Mouse (Mus musculus) kidney, adult 18-20 months (tissue): Measurements from ENCODE around the gene Fam219a.
A peak's percentile ranks its signal among the peaks of the same experiment; 100 is the strongest.

Experiments
- DNase-seq: peaks from one replicate; pipeline ENCODE4 v3.0.0; 2021

The Fam219a gene

DNA sequence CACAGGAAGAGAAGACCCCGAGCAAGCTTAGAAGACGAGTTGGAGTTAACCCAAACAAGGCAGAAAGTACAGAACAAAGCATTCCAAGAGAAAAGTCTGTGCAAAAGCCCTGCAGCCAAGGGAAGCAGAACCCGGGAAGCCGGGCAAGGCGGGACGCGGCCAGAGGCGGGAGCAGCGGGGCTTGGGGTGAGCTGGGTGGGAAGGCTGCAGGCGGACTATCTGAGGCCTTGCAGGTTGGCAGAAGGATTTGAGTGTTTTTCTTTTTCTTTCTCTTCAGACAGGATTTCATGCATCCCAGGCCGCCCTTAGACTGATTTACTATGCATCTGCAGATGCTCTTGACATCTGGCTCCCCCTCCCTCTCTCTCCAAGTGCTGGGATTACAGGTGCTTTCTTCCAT, 16.2 kb downstream of the Fam219a start:
- no peak for DNase-seq

DNA sequence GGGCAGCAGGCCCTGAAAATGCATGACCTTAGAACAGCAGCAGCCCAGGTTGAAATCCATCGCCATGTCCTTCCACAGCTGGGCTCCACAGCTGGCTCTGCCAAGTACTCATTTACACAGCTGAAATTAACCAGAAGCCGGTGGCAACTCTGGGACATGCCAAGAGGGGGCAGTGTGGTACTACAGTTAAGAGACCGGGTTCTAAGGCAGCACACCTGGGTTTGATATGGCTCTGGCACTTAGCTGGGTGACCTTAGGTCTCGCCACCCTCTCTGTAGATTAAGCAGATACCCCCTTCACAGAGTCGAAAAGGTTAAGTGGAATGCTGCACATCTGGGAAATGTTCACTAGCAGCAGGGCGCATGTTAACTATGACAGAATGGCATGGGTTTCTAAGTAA, 16.8 kb downstream of the Fam219a start:
- DNase-seq = peak; percentile 92

DNA sequence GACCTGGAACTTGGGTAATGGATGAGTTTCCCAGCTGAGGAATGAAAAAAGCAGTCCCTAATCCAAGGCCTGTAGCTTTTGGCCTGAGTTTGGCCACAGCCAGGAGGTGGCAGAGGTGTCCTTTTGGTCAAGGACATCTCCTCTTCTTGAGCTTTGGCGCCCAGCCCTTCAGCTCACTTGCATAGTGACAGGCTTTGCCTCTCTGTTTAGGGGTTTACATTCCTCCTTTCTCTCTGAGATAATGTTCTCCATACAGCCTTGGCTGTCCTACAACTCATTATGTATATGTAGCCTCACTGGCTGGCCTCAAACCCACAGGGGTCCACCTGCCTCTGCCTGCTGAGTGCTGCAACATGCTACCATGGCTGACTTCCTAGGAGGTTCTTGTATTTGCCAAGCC, 22.3 kb downstream of the Fam219a start:
- DNase-seq = no peak

DNA sequence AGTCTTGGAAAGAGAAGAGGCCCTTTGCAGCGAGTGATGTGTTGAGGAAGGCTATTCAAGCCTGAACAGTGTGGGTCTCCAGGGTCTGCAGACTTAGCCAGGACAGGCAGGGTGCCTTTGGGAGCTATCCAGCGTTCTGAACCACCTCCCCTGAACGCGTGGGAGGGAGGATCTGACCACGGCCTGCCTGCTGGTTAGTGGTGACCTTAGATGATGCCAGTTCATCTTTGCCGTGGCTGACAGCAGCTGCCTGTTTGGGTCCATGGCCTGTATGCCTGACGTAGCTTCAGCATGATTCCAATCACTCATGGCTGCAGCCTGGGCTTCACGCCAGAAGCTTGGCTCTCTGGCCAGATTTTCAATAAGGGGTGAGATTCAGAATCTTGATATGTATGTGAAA, 23.4 kb downstream of the Fam219a start:
- DNase-seq = peak; percentile 36

DNA sequence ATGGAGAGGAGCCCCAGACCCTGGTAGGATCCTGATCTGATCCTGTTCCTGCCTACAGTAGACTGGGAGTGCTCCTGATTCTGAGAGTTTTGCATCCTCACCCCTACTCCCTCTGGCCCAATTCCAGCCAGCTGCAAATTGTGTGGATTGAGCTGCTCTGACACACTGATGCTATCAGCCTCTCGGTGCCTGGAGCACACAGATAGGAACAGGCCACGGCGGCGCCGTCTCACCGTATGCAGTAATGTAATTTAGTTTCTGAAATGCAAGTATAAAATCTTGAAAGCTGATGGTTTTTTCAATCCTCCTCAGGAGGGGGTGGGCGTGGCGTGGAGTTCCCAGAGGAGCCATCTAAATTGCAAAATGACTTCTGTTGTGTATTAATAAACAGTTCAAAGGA, 27.2 kb downstream of the Fam219a start:
- DNase-seq = no peak

DNA sequence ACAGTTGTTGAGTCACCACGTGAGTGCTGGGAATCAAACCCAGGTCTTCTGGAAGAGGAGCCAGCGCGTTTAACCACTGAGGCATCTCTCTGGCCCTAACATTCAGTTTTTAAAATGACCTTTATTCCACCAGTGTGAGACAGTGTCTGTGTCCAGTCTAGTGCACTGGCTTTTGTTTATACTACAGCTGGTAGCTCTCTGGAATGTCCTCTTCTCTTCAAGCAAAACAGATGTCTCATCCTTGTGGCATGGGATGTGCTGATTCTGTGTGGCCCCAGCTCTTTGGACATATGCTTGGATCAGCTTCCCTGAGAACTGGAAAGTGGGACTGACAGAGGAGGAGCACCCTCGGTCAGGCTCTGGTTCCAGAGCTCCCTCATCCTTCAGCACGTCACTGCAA, 34.5 kb downstream of the Fam219a start:
- DNase-seq = no peak

DNA sequence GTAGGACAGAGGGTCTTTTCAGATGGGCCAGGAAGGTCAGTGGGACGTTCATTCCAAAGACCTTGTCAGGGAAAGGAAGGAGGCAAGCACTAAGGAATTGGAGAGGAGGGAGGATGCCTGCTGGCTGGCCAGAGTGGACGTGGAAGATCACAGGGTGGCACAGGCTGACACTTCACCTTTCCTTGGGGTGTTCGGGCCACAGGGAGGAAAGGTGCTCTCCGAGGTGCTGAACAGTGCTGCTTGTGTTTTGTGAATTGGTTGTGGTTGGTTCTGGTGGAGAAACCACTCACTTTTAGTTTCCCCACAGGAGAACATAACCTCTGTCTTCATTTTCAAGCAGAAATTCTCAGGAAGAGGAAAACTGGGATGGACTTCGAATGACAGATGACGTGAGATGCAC, 36.9 kb downstream of the Fam219a start:
- no peak for DNase-seq

DNA sequence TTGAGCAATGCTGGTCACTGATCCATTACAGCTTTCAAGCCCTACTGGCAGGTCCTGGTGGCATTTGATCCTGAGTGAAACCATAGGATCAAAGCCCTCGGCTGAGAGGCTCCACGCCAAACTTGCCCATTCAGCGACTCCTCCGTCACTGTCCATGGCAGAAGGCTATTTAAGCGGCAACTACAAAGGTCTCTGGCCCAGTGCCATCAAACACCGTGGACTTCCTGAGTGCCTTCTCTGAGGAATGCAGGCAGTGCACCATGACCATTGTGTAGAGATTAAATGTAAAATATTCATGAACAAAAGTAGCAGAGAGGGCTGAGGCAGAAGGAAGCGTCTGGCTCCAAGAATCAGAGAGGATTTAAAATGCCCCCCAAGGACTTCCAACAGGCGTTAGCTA, 41.3 kb downstream of the Fam219a start:
- DNase-seq = peak; percentile 83

DNA sequence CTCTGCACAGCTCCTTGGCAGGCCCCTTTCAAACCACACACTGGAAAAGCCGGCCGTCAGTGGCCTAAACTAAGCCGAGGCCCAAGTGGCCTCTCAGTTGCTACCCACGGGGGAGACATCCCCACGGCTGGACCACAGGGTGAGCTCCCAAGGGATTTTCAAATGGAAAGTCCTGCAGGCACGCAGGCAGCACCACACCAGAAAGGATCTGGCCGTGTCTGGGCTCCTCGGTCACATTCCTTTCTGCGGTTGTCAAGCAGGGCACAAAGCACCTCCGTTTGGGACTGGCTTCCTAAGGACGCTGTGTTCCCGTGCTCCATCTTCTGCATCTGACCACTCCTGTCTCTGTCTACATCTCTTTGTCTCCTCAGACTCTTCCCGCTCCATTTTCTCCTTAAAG, 42.3 kb downstream of the Fam219a start:
- no peak for DNase-seq

DNA sequence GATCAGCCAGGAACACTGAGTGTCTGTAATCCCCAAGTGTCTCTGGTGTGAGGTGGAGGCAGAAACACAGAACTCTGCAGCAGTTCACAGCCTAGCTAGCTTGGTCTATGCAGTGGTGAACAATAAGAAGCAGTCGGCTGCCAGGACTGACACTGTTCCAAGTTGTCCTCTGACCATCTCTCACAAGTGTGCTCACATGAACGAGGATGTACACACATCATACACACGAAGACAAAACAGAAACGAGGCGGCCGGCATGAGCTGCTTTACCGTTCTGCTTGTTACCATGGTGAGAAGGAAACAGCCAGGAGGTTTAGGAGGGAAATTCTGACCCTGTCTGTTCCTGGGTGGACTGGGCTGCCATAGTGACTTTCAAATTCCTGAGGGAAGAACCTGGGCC, 42.8 kb downstream of the Fam219a start:
- DNase-seq = no peak

DNA sequence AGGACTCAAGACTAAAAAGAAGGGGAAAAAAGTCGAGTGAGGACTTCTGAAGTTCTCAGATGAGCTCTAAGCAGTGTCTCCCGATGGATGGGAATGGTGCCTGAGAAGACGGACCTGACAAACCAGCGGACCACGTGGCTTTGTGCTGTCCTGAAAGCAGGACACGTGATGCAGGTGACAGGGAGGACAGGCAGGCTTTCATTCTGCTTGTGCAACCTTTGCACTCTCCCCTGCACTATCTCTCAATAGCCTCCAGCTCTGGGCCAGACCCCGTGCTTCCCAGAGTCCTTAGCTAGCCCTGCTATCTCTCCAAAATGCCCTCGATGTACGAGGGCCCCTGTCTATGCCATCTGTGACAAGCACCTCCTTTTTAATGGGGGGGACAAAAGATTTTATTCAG, 44.5 kb downstream of the Fam219a start:
- DNase-seq = no peak

DNA sequence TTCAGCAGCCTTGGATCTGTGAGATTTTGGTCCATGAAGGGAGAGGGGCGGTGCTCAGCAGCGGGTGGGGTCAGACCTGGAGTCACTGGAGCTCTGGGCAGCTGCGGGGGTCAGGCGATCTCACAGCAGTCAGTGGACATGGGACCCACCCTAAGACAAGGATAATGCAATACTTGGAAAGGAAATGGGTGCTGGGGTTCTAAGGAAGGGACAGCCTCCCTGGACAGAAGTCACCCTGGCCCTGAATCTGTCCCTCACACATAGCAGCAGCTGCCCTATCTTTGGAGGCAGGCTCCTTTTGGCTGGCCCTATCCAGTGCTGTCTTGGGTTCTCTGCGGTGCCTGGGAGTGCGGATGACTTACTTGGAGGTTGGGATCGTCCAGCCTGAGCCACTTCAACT, 45.5 kb downstream of the Fam219a start:
- DNase-seq = no peak

DNA sequence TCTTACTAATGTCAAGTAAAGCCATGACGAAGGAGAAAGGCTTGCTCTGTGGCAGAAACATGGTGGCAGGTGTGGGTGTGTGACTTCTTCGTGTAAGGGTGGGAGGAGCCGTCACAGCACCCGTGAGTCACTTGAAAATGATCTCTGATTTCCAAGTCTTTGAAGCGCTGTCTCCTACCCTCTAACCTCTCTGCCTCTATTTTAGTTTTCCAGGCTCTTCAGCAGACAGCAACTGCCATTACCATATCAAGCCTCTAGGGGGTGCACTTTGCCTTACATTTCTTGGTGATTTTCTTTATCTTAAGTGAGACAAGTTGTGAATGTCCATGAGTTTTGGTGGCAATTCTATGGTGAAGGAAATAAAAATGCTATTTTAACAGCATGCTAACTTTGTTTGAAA, 46.5 kb downstream of the Fam219a start:
- DNase-seq = peak; percentile 55

DNA sequence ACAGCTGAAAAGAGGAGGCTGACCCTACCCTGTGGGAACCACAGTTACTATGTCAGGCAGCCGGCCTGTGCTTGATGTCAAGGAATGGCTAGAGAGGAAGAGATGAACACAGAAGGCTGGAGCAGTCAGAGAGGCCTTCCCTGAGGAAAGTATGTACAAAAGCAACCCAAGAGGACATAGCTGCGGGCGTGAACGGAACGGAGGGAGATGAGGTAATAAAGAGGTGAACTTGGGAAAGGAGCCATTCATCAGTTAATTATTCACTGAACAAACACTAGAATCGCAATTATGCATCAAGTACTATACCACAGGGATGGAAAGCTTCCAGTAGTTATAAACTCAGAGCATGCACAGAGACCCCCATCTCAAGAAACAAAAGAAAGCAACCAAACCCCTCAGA, 47.2 kb downstream of the Fam219a start:
- DNase-seq = no peak

DNA sequence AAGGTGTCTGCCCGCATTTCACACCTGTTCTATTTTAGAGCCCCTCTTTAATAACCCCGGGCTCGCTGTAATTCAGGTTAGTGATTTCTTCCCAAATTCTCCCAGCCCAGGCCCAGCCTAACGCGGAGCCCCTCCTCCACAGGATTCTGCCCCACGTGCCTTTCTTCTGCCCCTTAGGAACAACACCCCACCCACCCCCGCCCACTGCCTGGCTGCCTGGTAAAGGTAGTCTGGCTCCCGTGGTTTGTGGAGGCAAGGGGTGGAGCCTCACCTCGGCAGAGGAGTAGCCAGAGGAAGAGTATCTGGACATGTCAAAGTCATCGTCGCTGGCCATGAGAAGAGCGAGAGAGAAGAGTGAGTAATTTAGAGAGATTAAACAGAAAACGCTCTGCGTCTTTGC, 48.7 kb downstream of the Fam219a start:
- DNase-seq = no peak

DNA sequence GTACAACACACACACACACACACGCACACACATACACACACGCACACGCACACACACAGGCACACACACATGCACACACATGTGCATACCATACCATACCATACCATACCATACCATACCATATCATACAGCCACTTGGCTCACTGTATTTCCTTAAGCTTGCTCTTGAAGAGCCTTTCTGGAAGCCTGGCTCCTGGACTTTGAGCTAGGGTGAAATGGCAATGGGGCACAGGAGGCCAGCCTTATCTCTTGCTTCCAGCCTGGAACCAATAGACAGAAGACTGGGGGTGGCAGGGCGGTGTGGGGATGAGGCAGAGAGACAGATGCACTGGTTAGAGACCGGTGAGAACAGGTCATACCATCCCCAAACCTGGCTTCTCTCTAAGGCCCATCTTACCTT, 50.1 kb downstream of the Fam219a start:
- DNase-seq = no peak

DNA sequence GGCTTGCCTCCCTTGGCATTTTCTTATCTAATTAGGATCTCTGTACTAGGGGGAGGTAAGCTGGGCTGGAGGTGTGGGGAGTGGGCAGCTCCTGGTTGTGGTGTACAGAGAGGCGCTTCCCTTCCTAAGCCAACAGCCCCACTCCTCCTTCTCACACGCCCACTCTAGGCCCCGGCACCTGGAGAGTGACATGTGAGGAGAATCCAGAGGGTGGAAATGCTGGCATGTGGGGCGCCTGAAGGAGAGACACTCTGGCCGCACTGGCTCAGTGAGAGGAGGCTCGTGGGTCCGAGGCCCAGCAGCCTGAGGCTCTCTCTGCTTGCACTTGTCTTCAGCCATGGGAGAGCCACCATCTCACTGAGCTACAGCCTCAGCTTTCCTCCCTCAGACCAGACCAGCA, 51.0 kb downstream of the Fam219a start:
- DNase-seq = no peak

DNA sequence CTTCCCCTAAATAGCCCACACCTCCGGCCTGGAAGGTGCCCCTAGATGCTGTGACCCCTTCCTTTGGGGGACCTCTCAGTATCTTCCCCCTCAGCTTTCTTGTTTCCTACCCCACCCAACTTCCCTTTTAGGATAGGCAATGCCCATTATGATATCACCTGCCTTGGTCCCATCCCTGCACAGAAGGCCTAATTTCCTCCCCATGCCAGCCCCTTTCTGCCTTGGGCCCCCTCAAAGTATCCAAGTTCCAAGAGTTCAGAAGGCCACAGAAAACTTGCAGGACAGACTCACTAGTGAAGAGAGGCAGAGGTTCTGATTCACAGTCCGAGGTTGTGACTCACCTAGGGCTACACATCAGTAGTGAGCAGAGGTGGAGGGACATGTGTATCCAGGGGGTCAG, 52.1 kb downstream of the Fam219a start, which contains the start of gene 1110017D15Rik:
1110017D15Rik (minus strand) TSS at position 101 of the 400 bp plus-strand sequence.
- DNase-seq = no peak

DNA sequence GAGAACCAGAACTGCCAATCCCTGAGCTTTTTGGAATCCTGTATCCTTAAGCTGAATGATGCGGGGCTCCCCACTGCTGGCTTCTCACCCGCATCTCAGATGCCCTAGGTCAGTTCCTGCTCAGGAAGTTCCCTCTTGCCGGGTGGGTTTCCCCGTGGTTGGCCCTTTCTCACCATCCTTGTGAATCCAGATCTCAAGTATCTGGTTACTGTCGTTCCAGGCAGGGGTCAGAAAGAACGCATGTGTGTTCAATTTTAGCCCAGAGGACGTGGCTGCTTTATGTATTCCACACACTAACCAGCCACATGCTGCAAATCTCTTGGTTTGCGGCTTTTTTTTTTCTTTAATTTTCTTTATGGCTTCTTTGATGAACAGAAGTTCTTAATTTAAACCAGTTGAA, 55.6 kb downstream of the Fam219a start:
- DNase-seq = no peak

DNA sequence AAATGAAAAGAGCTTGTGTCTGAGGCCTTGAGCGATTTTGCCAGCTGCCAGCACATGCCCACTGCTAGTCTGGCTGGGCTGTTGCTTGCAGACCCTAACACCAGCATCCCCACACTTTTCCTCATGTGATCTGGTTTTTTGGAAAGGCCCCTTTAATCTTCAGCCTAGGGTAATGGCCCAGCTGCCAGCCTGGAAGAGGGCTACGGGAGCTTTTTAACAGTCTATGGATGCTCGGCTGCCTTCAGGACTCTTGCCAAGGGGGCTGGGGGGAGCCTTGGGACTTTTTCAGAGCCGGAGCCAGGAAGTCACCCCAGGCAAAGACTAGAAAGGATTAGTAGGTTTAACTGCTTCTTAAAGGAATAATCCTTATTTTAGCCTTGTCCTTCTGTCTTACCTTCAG, 56.0 kb downstream of the Fam219a start:
- no peak for DNase-seq

DNA sequence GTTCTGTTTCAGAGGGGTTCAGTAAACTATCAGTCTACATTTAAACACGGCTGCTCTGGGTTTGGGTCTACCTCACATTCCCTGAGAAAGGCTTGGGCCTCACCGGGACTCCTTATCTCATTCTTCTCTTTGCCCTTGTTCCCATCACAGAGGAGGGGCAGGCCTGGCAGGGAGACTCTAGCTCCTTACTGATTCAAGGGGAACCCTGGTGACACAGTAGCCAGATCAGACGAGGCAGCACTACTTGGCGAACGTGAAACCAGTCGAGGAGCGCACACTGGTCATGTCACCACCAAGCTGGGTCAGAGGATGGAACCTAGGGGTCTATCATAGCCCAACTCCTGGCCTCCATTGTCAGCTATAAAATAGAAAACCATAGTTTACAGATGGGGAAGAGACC, 61.3 kb downstream of the Fam219a start:
- no peak for DNase-seq

DNA sequence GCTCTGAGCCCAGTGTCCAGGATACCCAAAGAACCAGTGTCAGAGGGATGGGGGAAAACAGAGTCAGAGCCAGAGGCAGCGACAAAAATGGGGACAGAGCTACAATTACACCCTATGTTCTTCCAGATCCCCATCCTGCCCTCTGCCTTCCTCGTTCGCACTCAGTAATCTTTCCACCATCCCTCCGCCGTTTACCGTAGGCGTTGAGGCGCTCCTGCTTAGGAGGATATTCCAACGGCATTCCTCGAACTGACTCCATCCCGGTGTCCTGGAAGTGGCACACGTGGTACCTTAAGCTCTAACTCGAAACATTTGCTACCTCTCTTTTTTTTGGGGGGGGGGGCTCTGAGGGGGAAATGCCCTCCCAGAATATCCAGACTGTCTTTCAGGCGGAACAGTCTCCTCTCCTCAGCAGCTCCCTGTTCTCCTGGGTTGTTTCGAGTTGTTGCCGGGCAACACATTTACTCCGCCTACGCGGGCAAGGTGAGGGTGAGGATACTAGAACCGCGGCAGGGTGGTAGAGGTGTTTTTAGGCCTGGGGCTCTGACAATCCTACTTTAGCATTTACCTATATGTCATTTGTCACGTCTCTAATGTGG, 61.9 kb downstream of the Fam219a start:
- DNase-seq = no peak

DNA sequence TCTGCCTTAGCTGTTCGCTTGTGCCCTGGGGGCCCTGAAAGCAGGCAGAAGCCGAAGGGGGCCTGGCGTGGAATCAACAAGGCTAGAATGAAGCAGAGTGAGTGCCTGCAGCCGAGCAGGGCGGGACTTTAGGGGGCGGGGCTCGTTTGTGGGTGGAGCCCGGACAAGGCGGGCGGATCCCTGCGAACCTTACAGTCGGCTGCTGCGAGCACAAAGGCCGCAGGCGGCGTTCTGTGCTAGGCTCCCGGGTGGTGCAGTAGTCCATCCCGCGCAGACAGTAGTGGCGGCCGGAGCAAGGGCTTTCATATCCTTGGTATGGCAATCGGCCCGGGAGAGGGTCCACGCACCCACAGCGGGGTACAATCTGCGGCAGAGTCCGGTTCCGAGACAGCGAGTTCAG, 62.4 kb downstream of the Fam219a start:
- DNase-seq = peak; percentile 93

DNA sequence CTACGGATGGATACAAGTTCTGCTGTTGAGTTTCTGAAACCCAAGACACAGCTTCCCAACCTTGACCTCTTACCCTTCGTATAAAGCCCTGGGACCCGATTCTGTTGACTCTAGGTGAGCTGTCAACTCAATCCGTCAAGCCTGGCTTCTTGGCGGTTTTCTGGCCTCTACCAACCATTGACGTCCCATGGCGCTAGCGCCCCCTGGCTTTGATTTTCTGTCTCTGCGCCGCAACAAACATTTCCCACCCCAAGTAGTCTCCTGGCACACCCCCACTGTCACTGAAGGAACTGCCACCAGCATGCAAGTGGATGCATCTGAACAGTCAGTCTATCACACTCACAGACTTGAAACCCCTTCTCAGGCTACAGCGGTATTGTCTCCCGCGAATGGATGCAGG, 63.2 kb downstream of the Fam219a start:
- peak; percentile 75 for DNase-seq

DNA sequence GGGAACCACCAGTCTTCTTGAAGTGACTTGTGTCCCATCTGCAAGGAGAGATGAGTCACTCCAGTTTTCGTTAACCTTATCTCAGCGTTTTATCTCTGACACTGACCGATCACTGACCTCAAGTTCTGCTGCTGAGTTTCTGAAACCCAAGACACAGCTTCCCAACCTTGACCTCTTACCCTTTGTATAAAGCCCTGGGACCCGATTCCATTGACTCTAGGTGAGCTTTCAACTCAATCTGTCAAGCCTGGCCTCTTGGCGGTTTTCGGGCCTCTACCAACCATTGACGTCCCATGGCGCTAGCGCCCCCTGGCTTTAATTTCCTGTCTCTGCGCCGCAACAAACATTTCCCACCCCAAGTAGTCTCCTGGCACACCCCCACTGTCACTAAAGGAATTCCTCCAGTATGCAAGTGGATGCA, 64.2 kb downstream of the Fam219a start:
- DNase-seq = peak; percentile 44

DNA sequence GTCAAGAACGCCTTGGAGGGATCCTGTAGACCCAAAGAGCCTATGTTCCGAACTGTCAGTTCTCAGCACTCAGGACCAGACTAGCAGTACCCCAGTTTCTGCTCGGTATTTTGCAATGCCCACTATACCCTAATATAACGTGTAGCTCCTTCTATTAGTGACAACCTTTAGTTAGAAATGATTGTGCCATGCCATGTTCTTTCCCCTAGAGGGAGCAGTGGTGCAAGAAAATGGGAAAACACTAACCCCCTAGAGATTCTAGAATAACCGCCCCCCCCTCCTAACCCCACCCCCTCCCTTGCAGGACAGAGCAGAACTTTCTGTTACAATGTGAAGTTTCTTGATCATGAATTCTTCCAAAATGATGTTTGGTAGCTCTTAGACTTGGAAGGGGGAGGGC, 65.0 kb downstream of the Fam219a start:
- no peak for DNase-seq
